Mouse (Mus musculus) heart, adult 2 months (tissue): ENCODE measurements around the gene Adi1. TPM values are rescaled to one million over a fixed set of nuclear protein-coding genes. Genes with fewer than 3 reads are reported as not detected.
A peak's percentile ranks its signal among the peaks of the same experiment; 100 is the strongest.

ENCODE experiments used
- DNase-seq, 2 experiments: peaks; one replicate each; pipeline ENCODE4 v3.0.0; 2021
- H3K27ac ChIP-seq: fragments of 200-600 bp; 2 replicates; pipeline ENCODE4 v1.8.1; 2022
- H3K27me3 ChIP-seq: fragments of 200-500 bp; 2 replicates; pipeline ENCODE4 v1.6.1; 2012; ENCODE audit warnings: mild to moderate bottlenecking, low read length, inconsistent platforms, mixed read lengths; ENCODE audit not compliant: control insufficient read depth, insufficient read depth
- H3K36me3 ChIP-seq: fragments of 200-500 bp; 2 replicates; pipeline ENCODE4 v1.6.1; 2012; ENCODE audit warnings: low read length, inconsistent platforms; ENCODE audit not compliant: control insufficient read depth, insufficient read depth
- H3K4me1 ChIP-seq: fragments of 200-500 bp; 2 replicates; pipeline ENCODE4 v1.6.1; 2011; ENCODE audit warnings: low read length; ENCODE audit not compliant: control insufficient read depth, insufficient read depth
- H3K4me3 ChIP-seq: fragments of 200-600 bp; 2 replicates; pipeline ENCODE4 v1.8.1; 2022
- H3K79me2 ChIP-seq: fragments of 200-500 bp; replicated peaks from 2 replicates; pipeline ENCODE4 v1.6.1; 2012; ENCODE audit warnings: mild to moderate bottlenecking, inconsistent platforms, low read length, moderate library complexity, mixed read lengths; ENCODE audit not compliant: control insufficient read depth, insufficient read depth
- H3K9ac ChIP-seq: fragments of 200-500 bp; 2 replicates; pipeline ENCODE4 v1.6.1; 2012; ENCODE audit warnings: low read depth, mild to moderate bottlenecking, control low read depth, inconsistent platforms, low read length, mixed read lengths
- CTCF ChIP-seq: fragments of 200-600 bp; IDR thresholded peaks from 2 replicates; pipeline ENCODE4 v1.8.1; 2022; ENCODE audit warnings: antibody characterized with exemption, mild to moderate bottlenecking, moderate library complexity
- EP300 ChIP-seq: fragments of 200-500 bp; IDR thresholded peaks from 2 replicates; pipeline ENCODE4 v1.6.1; 2011; ENCODE audit warnings: low read depth, low read length, control low read depth; ENCODE audit not compliant: insufficient read depth
- POLR2A ChIP-seq: fragments of 200-500 bp; IDR thresholded peaks from 2 replicates; pipeline ENCODE4 v1.6.1; 2011; ENCODE audit warnings: mild to moderate bottlenecking, low read depth, low read length, control low read depth; ENCODE audit not compliant: insufficient read depth
- WGBS: fragments of 180-500 bp; shearing (Covaris S2); methylation state at CpG from one replicate; pipeline ENCODE4 v1.1.7; 2018; 5-methylcytosine and 5-hydroxymethylcytosine counted together
- intact Hi-C: fragments of 180-260 bp; cut with DNase I; formaldehyde crosslinking; loops from one replicate; pipeline ENCODE4 v1.15.1; 2025
- polyA plus RNA-seq: library from polyadenylated mRNA; depleted of rRNA; stranded (reverse); fragments of >200 nt; gene quantifications from 2 replicates; pipeline ENCODE4 v1.2.3, GENCODE M21; 2012
- total RNA-seq, 2 experiments: library from RNA; stranded (reverse); gene quantifications; 2 replicates each; pipeline ENCODE4 v1.2.3; 2021

Gene Adi1
- total and polyA plus RNA-seq, 3 experiments: 27.8 to 52.0 (median 51.5) TPM

GRCm38 (mm10) chr12:28635535-28636476 lies 39.2 kb upstream of the Adi1 start, which contains the start of gene Rps7:
Gene Rps7, minus strand, starts transcription at chr12:28635953.
- TF ChIP-seq POLR2A: peak; percentile 91
- TF ChIP-seq CTCF: no peak
- peak; percentile 38; the same call in 1 of the 2 replicates for TF ChIP-seq EP300

GRCm38 (mm10) chr12:28636543-28636942 lies 38.5 kb upstream of the Adi1 start:
- Histone ChIP-seq H3K9ac (no peak overlapping the region), H3K79me2 (0 out of 2 replicates have a peak, but pooled peaks cover 1% of the 10 kb centered on the region), H3K36me3 (peaks cover 16% of the 10 kb centered on the region), H3K27me3 (no peaks in the 10 kb centered on the region), H3K4me1 (peaks cover 3% of the 10 kb centered on the region), H3K27ac (no peak overlapping the region), H3K4me3 (peak overlapping the region; percentile 88)
- 76% methylated on average over 6 of the region's 6 CpGs for WGBS
- DNase-seq: no peak
- intact Hi-C loops: loop anchor here (1.0 kb wide), 1 partner anchor 13 kb away; the partner anchor contains the start of gene Rnaseh1
- no peak for TF ChIP-seq POLR2A
- no peak for TF ChIP-seq EP300
- no peak for TF ChIP-seq CTCF

More at GRCm38 (mm10) chr12:28635535-28636476, 39.2 kb upstream of the Adi1 start, which contains the start of gene Rps7:
- Histone ChIP-seq H3K4me1 (peaks cover 3% of the 10 kb centered on the region), H3K79me2 (0 out of 2 replicates have a peak, but pooled peaks cover 1% of the 10 kb centered on the region), H3K36me3 (peaks cover 16% of the 10 kb centered on the region), H3K27me3 (no peaks in the 10 kb centered on the region), H3K27ac (peak within 1 kb of the TSS; percentile 76), H3K9ac (peak within 1 kb of the TSS; percentile 95), H3K4me3 (peak within 1 kb of the TSS; percentile 88)
- intact Hi-C loops: loop anchor here (1.0 to 2.0 kb wide), 2 partner anchors 13 to 115 kb away; partner anchors contain the start of genes Eipr1, Rnaseh1 and Trappc12
- 4% methylated on average over 69 of the region's 69 CpGs for WGBS
- peak; percentile 93 to 94 for DNase-seq

GRCm38 (mm10) chr12:28638778-28639177 lies 36.3 kb upstream of the Adi1 start:
- Histone ChIP-seq H3K36me3 (peaks cover 8% of the 10 kb centered on the region), H3K4me1 (peaks cover 3% of the 10 kb centered on the region), H3K27me3 (no peaks in the 10 kb centered on the region), H3K79me2 (0 out of 2 replicates have a peak, but pooled peaks cover 1% of the 10 kb centered on the region), H3K27ac (no peak overlapping the region), H3K9ac (no peak overlapping the region), H3K4me3 (no peak overlapping the region)
- 47% methylated on average over 2 of the region's 2 CpGs for WGBS
- intact Hi-C loops: no loop called here
- no peak for TF ChIP-seq POLR2A
- no peak for TF ChIP-seq EP300
- 0 out of 2 replicates have a peak, but pooled peaks have one; percentile 20 for TF ChIP-seq CTCF
- DNase-seq: no peak

GRCm38 (mm10) chr12:28649141-28650110 lies 25.6 kb upstream of the Adi1 start, which contains the start of gene Rnaseh1:
Gene Rnaseh1, plus strand, starts transcription at chr12:28649602.
- no peaks in the 10 kb centered on the region for H3K27me3 ChIP-seq
- intact Hi-C loops: loop anchor here (1.0 kb wide), 1 partner anchor 13 kb away; no protein-coding TSS in a partner anchor
- H3K9ac ChIP-seq: peak within 1 kb of the TSS; percentile 79
- H3K36me3 ChIP-seq: no peaks in the 10 kb centered on the region
- H3K4me1 ChIP-seq: 0 out of 2 replicates have a peak, but pooled peaks cover 2% of the 10 kb centered on the region
- peak within 1 kb of the TSS; percentile 76 for H3K4me3 ChIP-seq
- H3K27ac ChIP-seq: peak within 1 kb of the TSS; percentile 42
- peak; percentile 89 for TF ChIP-seq POLR2A
- TF ChIP-seq CTCF: no peak
- peak; percentile 54; the same call in 1 of the 2 replicates for TF ChIP-seq EP300
- WGBS: 2% methylated on average over 52 of the region's 52 CpGs
- DNase-seq: peak; percentile 92 to 95
- H3K79me2 ChIP-seq: no peaks in the 10 kb centered on the region

GRCm38 (mm10) chr12:28662628-28663027 lies 12.4 kb upstream of the Adi1 start:
- Histone ChIP-seq H3K27me3 (no peaks in the 10 kb centered on the region), H3K9ac (no peak overlapping the region), H3K36me3 (no peaks in the 10 kb centered on the region), H3K27ac (no peak overlapping the region), H3K79me2 (no peaks in the 10 kb centered on the region), H3K4me1 (no peaks in the 10 kb centered on the region), H3K4me3 (no peak overlapping the region)
- DNase-seq: no peak
- intact Hi-C loops: no loop called here
- TF ChIP-seq EP300: no peak
- no peak for TF ChIP-seq CTCF
- TF ChIP-seq POLR2A: no peak
- WGBS: 88% methylated on average over 4 of the region's 4 CpGs
